Mouse (Mus musculus): ENCODE results near the gene Sh2d4b. TPM values are rescaled to one million over a fixed set of nuclear protein-coding genes. Genes with fewer than 3 reads are reported as not detected.
A peak's percentile ranks its signal among the peaks of the same experiment; 100 is the strongest.

Gene Sh2d4b
- polyA plus RNA-seq (2012; rRNA removed), result 0.10 and 0.16 TPM in 2 replicates

DNA sequence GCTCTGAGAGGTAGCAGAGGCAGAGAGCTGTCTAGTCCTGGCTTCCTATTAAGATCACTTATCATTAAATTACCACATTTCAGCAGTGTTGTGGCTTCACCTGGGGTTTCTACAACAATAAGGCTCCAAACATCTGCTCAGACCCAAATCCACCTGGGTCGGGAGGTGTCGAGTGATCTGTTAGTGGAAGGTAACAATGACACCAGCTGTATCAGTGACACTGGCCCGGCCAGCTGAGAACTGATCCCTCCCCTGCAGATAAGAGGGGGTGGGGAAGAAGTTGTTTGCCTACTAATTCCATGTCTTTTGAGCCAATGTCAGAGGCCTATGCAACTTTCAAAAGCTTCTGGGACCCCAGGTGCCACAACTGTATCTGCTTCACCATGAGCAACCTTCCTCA lies at the start of gene Sh2d4b:
Gene Sh2d4b (minus strand): TSS at position 71 of the 400 bp plus-strand sequence.
- DNase-seq (ENCODE audit: low read depth, low spot score), result no peak
- 76% methylated on average over 3 of the region's 3 CpGs for WGBS

DNA sequence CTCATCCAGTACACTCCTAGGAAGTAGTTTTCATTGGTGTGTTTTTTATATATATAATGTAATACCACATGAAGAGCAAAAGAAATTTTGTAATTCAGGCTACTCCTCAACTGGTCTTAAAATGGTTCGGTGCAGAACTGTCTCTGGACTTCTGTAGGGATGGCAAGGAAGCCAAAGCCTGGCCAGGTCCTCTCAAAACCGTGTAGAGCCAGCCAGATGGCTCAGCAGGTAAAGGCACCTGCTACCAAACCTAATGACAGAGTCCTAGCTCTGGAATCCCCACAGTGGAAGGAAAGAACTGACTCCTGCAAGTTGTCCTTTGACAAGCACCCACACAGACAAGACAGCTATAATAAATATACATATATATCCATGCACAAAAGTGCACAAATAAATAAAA lies 49.4 kb upstream of the Sh2d4b start:
- 67% methylated on average over 2 of the region's 2 CpGs for WGBS
- no peak for DNase-seq (ENCODE audit: low read depth, low spot score)

DNA sequence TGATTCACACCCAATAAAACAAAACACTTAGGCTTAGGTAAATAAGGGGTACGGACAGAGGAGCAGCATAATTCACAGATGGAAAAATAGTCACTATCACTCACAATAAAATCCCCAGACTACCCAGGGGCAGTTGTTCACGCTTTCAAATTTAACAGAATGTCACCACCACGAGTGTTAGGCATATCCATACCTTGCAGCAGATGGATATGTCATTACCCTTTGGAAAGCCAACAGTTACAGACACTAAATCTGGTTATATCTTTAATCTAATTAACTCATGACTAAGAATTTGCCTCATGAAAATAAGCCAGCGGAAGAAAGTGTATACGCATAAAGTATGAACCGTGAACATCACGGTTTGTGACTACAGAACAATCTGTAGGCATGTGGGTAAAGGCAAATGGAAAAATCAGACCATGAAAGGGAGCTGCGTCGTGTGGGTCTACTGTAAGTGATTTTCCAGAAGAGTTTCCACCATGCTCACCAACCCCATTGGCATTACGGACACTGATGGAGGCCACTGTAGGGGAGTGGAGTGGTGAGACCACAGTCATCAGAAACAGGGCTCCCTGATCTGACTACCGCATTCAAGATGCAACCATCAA lies 45.4 kb upstream of the Sh2d4b start:
- WGBS, result 71% methylated on average over 11 of the region's 11 CpGs
- no peak for DNase-seq (ENCODE audit: low read depth, low spot score)

DNA sequence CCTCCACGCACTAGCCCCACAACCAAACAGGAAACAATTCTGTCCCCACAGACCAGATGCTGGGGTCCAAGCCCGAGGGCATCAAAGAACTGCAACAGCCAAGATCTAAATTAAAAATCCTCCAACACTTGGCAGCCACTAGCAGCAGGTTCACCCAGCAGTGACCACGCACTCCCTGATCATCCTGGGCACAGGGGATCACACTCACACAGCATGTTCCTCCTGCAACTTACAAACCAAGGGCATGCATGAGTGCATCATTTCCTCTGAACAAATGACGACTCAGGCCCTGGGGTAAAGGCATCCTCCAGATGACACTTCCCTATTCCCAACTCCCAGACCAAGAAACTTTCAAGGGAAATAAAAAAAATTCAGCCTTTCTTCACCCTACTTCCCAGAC lies 44.0 kb upstream of the Sh2d4b start:
- 84% methylated on average over 4 of the region's 4 CpGs for WGBS
- no peak for DNase-seq (ENCODE audit: low read depth, low spot score)

DNA sequence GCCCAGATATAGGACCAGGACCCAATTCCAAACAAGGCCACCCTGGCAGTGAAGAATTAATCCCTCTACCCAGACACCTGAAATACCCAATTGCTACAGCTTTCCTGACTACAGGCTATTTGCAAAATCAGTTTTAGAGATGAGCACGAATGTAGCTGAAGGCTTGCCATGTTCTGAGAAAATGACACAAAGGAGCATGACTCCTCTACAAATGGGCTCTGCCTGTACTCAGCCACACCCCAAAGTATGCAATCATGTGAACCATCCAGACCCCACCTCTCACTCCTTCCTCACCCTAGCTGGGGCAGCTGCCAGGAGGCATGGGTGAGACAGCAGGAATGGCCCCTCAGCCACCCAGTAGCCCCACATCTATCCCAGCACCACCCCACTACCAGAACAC lies 42.4 kb upstream of the Sh2d4b start:
- no peak for DNase-seq (ENCODE audit: low read depth, low spot score)
- 47% methylated on average over 1 of the region's 1 CpGs for WGBS

DNA sequence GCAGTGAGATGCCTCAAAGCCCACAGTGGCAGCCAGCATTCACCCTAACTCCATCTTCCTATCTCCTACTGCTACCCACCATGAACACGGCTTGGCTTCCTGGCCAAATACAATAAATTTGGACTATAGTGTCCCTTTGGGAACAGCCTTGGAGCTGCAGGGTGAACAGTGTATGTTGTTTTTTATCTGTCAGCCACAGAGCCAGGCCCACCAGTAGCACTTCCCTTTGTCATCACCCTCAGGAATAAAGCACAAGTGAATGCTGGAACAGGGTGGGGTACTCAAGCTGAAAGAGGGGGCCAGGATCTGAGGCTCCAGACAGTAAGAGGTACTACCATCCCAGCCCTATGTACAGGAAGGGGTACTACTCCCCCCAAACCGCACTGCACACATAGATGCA lies 42.0 kb upstream of the Sh2d4b start:
- 63% methylated on average over 2 of the region's 2 CpGs for WGBS
- DNase-seq (ENCODE audit: low read depth, low spot score), result no peak

DNA sequence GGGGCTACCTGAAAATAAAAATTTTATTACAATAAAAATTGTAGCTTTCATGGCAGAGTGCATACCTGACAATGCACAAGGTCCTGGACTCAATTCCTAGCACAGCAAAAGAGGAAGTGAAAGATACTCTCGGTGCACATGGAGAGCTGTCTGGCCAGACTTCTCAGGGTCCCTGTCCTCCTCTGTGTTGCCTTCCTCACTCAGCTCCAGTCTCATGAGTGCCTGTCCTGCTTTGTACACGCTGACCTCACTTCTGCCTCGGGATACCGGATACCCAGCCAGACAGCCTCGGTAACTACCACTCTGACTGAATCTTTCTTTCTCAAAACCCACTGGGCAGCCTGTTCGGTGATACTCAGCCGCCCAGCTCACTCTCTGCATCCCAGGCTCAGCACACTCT lies 40.3 kb upstream of the Sh2d4b start:
- 73% methylated on average over 7 of the region's 7 CpGs for WGBS
- no peak for DNase-seq (ENCODE audit: low read depth, low spot score)

DNA sequence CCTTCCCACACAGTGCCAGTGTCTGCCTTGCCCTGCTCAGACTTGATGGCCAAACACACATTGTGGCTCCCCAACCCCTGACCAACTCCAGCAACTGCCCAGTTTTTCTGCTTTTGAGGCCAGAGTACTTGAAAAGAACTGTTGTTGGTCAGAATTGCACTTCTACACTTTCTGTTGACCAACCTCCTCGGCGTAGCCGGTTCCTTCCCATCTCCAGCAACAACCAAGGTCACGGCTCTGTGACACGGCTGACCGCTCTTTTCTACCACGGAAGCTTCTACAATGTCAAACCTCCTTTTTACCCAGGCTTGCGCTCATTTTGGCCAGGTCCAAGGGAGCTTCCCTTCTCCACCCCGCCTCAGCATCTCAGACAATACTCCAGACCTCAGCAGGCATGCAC lies 39.2 kb upstream of the Sh2d4b start:
- 85% methylated on average over 9 of the region's 9 CpGs for WGBS
- no peak for DNase-seq (ENCODE audit: low read depth, low spot score)

DNA sequence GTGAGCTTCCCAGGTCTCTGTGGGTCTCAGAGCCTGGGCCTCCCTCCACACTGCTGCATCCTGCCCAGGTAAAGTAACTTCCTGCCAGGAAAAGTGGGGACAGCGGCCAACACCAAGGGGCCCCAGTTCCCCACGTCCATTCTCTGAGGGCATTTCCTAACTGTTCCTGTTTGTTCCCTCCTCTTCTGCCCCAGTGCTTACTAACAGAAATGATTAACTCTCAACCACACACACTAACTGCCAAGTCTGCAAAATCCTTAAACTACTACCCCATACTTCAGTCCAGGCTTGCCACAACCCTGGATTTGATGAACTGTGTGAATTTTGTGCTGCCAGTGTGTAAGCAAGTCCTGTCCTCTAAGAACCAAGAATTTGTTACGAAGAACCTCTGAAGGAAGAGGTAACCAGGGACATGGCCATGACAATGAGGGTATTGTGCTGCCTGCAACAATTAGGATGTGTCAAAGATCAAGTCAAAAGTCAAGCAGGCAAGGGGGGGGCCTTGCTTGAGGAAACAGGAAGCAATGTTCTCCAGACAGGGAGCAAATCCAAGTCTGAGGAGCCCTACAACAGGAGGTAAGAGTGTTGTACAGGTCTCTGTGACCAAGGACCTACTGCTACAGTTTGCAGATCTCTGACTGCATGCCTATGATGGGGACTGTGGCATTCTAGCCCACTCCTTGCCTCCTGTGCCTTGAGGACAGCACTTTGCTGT lies 38.2 kb upstream of the Sh2d4b start:
- 31% methylated on average over 3 of the region's 3 CpGs for WGBS
- no peak for DNase-seq (ENCODE audit: low read depth, low spot score)

DNA sequence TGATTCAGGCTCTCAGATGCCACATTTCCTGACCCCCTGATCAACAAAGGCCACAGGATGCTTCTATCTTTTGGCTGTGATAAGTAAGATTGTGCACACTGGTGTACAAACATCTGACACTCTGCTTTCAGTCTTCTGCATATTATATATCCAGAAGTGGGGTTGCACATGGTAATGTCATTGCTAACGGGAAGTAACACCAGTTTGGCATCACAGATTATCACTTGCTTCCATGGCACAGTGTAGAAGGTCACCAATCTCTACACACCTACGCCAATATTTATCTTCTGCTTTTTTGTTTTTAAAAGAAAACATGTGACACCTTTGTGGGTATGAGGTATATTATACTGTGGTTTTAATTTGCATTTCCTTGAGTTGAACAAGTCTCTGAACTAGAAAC lies 36.9 kb upstream of the Sh2d4b start:
- 41% methylated on average over 2 of the region's 2 CpGs for WGBS

DNA sequence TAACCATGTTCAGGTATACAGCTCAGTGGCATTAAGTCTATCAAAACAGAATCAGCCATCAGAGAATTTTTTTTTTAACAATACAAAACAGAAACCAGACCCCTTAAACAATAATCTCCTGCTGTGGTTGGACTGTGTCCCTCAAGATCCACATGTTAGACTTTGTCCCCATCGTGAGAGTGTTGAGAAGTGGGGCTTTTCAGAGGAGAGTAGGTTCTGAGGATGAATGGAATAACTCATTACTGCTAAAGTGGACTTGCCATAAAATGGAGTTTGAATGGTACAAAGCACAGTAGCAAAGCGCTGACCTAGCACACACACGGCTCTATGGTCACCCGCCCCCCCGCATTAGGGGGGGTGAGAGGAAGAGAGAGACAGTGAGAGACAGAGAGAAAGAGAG lies 35.8 kb upstream of the Sh2d4b start:
- DNase-seq (ENCODE audit: low read depth, low spot score), result no peak
- WGBS, result 49% methylated on average over 5 of the region's 5 CpGs

More for the DNA sequence above, 36.9 kb upstream of the Sh2d4b start:
- no peak for DNase-seq (ENCODE audit: low read depth, low spot score)

DNA sequence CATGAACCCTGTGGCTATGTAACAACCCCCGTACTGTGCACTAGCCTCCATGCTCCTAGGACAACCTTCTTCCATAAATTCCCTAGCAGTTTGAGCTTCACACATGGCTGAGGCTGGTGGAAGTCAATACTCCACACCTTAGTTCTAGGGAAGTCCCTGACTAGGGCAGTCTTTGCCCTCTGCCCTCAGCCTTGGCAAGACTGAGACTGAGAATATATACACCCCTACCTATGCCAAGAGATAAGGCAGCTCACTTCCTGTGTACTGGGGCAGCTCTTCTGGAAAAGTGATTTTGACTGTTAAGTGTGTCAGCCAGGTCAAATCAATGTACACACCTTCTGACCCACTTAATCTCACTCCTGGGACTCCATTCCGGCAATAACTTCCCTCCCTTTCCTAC lies 34.0 kb upstream of the Sh2d4b start:
- peak; percentile 83 for DNase-seq (ENCODE audit: low read depth, low spot score)
- 15% methylated on average over 2 of the region's 2 CpGs for WGBS

DNA sequence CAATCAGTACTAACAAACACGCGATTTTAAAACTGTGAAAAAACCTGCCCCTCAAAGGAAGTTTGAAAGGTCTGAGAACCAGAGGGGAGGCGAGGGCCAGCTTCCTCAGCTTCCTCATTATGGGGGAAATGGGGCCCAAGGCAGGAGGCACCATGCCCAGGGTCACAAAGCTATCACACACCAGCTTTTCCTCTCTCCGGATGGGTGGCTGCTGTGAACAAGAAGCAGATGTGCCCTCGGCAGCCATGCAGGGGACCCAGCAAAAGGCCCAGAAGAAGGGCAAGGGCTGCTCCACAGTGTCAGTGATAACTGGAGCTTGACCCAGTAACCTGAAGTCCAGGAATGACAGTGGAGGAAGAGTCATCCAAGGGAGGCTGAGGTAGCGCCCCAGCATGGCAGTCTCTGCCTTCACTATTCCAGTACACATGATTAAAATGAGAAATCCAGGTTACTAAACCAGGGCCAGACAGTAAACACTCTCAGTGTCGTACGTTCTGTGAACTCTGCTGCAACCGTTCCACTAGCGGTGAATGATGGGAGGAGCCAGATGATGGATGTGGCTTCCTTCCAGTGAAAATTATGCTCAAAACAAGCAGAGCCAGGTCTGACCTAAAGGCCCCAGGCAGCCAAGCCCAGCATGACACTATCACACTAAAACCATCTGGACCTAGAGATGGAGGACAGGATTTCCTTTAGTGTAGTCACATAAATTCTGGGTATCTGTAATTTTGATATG lies 31.5 kb upstream of the Sh2d4b start:
- DNase-seq (ENCODE audit: low read depth, low spot score), result no peak
- 23% methylated on average over 10 of the region's 10 CpGs for WGBS

DNA sequence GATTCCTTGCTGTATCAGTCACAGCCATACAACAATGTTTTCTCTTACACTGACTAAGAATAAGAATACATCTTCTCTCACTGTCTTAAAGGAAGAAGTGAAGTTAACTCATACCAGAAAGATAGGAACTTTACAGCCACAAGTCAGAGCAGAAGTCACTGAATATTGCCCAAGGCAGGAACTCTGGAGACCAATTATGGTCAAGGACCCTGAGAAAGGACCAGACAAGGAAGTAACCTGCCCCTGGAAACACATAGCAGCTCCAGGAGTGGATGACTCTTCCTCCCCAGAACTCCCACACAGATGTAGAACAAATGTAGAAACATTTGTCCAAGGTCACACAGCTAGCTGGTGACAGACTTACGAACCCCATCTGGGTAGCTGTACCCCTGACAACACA lies 28.2 kb upstream of the Sh2d4b start:
- no peak for DNase-seq (ENCODE audit: low read depth, low spot score)
- 94% methylated on average over 1 of the region's 1 CpGs for whole genome bisulfite sequencing

DNA sequence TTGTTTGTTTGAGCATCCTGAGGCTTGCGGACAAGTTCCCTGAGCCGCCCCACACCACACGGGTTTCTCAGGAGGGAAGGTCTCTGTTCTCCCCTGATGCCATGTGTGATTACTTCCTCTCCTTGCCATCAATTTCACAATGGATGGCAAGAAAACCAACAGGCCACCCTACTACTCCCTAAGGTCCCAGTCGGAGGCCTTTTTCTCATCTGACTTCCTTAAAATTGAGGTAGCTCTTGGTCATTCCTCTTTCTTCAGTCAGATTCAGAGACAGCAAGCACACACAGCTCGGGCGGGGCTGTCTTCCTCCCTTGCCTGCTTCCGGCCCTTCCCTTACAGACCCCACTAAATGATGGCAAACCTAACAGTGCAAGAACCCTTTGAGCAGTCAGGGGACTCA lies 26.5 kb upstream of the Sh2d4b start:
- 76% methylated on average over 7 of the region's 7 CpGs for WGBS
- DNase-seq (ENCODE audit: low read depth, low spot score), result no peak

DNA sequence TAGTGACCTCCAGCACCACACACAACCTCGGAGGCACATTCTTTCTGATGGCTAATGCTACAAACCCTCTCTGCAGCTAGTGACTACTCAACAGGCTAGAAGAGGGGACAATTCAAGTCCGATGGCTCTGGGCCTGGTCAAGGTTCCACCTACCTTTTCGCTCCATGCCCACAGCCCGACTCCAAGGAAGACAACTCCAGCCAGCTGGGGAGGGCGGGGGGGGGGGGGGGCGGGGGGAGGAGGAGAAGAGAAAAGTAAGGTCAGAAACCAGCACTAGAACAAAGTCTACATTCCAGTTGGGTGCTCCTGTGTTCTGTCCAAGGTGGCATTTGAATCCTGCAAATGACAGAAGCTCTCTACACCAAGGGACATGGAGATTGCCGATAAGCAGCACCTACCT lies 25.4 kb upstream of the Sh2d4b start:
- DNase-seq (ENCODE audit: low read depth, low spot score), result no peak
- WGBS, result 71% methylated on average over 6 of the region's 7 CpGs

DNA sequence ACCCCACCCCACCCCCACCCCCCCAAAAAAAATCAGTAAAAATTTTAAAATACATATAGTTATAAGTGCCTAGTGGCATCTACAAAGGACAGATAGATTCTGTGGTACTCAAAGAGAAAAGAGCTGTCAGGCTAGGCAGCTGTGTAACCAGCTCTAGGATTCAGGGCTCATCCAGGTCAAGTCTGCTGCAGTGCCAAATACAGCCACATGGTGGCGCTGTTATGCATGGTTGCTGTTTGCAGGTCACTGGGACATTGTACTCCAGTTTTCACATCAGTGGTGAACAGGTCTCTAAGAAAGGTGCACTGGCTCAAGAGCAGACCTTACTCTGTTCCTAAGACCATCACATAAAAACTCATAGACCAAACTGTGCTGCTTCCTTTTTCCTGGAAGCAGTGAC lies 24.6 kb upstream of the Sh2d4b start:
- peak; percentile 83 for DNase-seq (ENCODE audit: low read depth, low spot score)
- 3% methylated on average over 1 of the region's 1 CpGs for WGBS

DNA sequence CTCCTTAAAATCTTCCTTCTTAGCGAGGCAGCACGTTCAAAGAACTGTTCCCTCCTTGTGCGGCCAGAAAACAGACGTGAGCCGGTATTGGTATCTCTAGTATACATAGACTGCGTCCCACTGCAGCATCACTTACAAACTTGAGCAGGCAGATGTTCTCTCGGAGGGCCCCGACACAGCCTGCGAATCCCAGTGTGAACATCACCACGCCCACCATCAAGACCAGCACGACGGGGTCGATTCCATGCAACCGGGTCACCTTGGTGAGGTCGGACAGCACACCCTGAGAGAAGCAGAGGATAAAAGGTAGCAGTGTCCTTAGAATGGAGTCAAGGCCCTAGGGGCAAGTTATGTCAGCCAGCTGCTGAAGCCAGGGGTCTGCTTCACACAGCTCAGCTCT lies 23.6 kb upstream of the Sh2d4b start:
- 84% methylated on average over 15 of the region's 15 CpGs for WGBS
- DNase-seq (ENCODE audit: low read depth, low spot score), result no peak

DNA sequence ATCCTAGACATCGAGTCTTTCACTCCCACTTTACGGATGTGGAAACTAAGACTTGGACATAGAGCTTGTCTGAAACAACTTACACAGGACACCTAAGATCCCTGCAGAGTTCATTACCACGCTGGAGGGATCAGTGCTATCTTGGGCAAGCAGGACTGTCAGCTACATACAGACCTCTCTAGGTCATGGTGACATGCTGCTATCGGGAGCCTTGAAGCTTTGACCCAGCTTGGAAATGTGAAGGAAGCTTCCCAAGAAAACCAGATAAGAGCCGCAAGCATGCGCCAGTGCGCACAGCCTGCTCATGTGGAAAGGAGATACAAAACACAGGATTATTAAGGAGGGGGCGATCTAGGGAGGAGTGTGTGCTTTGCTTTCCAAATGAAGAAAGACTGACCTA lies 22.8 kb upstream of the Sh2d4b start:
- 79% methylated on average over 8 of the region's 8 CpGs for WGBS
- DNase-seq (ENCODE audit: low read depth, low spot score), result no peak

DNA sequence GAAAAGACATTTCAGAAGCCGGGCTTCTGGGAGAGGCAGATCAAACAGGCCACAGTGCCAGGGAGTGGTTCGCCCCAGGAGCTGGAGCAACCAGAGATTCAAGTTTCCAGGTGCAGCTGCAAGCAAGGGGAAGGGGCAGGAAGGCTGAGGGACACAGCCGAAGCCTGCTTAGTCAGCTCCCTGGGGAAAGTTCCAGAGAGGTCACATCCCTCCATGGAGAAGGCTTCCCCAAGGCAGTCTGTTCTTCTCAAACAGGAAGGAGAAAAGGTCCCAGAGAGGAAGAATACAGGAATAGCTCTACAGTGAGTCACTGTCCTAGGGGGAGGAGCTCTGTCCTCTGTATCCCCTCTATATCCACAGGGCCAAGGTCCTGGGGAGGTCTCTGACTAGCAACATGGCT lies 21.6 kb upstream of the Sh2d4b start:
- DNase-seq (ENCODE audit: low read depth, low spot score), result no peak
- WGBS, result 36% methylated on average over 3 of the region's 3 CpGs

DNA sequence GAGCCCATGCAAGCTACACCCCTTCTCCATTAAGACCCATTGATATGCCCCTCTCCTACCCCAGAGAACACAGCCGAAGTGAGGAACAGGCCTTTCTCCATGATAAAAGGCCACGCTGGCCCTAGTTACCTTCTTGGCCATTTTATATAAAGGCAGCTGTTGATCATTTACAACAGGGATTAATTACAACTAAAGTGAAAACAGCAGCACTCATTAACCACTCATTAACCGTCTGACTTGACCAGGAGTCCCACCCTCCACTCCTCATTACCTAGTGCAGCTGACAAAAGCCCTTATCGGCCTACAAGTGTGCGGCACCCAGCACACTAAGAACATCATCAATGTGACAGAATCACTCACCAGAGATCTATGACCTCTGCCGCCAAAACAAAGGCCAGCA lies 20.6 kb upstream of the Sh2d4b start:
- 92% methylated on average over 6 of the region's 6 CpGs for WGBS

More for the DNA sequence above, 20.6 kb upstream of the Sh2d4b start:
- DNase-seq (ENCODE audit: low read depth, low spot score), result no peak

Measured in large intestine, adult 2 months (tissue).